Mouse (Mus musculus): ENCODE results near the gene Zkscan1. TPM values are rescaled to one million over a fixed set of nuclear protein-coding genes. Genes with fewer than 3 reads are reported as not detected.

Zkscan1 gene
- total and polyA plus RNA-seq, 3 experiments, result 3.7 to 15.3 (median 14.0) TPM

GRCm38 (mm10) chr5:138118041-138118440, 33.2 kb downstream of the Zkscan1 start:
- TF ChIP-seq EP300 (IDR thresholded peaks at IDR 0.05; ENCODE audit: insufficient read depth, low read depth, low read length) (no peak), POLR2A (IDR thresholded peaks at IDR 0.05; ENCODE audit: insufficient read depth, low read depth, low read length) (no peak), CTCF (IDR thresholded peaks at IDR 0.05) (no peak)
- Histone ChIP-seq H3K36me3 (ENCODE audit: control insufficient read depth, insufficient read depth, low read length) (peaks cover 5% of the 10 kb centered on the region), H3K9ac (ENCODE audit: low read depth, low read length) (no peak overlapping the region), H3K4me3 (no peak overlapping the region), H3K79me2 (replicated peaks; ENCODE audit: control insufficient read depth, insufficient read depth, low read length) (peaks cover 1% of the 10 kb centered on the region; the same call in 1 of the 2 replicates), H3K27ac (no peak overlapping the region), H3K27me3 (ENCODE audit: control insufficient read depth, insufficient read depth, low read length) (no peaks in the 10 kb centered on the region), H3K4me1 (ENCODE audit: control insufficient read depth, insufficient read depth, low read length) (peaks cover 10% of the 10 kb centered on the region)
- intact Hi-C loops (cut with DNase I), result no loop called here
- 44% methylated on average over 3 of the region's 3 CpGs for WGBS
- DNase-seq, result no peak

DNA sequence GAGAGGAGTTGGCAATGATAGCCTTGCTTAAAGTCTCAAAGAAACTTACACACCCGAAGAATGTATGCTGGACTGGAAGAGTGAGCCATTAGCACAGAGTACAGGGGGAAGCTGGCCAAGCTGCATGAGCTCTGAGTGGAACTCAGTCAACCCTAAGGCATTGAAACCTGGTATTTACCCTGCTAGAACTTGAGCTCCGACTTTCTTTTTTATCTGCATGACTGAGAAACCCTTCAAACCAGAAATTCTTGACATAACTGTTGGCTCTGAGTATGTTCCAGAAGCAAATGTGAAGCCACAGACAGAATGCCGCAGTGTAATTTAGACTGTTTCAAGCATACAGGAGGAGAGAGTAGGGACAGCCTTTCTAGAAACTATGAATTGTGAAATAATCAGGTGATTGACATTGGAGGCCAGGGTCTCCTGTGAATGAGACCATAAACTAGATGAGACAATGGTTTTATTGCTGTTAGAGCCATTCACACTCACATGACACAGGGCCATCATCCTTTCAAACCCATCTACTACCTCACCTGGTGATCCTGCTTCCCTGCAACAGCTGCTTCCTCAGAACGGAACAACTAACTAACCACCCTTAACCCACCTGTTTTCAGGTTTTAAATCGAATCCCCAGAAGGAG, 47.7 kb downstream of the Zkscan1 start:
- 88% methylated on average over 5 of the region's 5 CpGs for WGBS
- no peaks in the 10 kb centered on the region for H3K36me3 ChIP-seq (ENCODE audit: control insufficient read depth, insufficient read depth, low read length)
- DNase-seq, result no peak
- no peak overlapping the region for H3K4me3 ChIP-seq
- H3K4me1 ChIP-seq (ENCODE audit: control insufficient read depth, insufficient read depth, low read length), result no peaks in the 10 kb centered on the region
- no peaks in the 10 kb centered on the region for H3K79me2 ChIP-seq (replicated peaks; ENCODE audit: control insufficient read depth, insufficient read depth, low read length)
- no peak overlapping the region for H3K9ac ChIP-seq (ENCODE audit: low read depth, low read length)
- H3K27me3 ChIP-seq (ENCODE audit: control insufficient read depth, insufficient read depth, low read length), result no peaks in the 10 kb centered on the region
- no peak for TF ChIP-seq POLR2A (IDR thresholded peaks at IDR 0.05; ENCODE audit: insufficient read depth, low read depth, low read length)
- TF ChIP-seq CTCF (IDR thresholded peaks at IDR 0.05), result no peak
- no peak for TF ChIP-seq EP300 (IDR thresholded peaks at IDR 0.05; ENCODE audit: insufficient read depth, low read depth, low read length)
- intact Hi-C loops (cut with DNase I), result no loop called here
- H3K27ac ChIP-seq, result no peak overlapping the region

DNA sequence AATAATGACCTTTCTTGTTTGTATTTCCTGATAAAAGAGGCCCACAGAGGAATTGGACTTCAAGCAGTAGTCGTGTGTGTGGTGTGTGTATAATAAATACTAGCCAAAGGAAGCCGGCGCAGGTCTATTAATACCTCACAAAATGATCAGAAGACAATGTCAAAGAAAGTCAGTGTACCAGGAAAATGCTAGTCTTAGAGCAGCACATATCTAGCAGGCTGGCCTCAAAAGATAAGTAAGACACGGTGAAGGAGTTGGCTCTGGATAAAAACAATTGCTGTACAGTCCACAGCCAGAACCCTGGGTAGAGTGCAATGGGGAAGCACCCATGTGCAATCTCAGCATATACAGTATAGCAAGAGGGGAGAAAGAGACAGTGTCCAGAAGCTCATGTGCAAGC, 52.4 kb downstream of the Zkscan1 start:
- Histone ChIP-seq H3K4me3 (no peak overlapping the region), H3K4me1 (ENCODE audit: control insufficient read depth, insufficient read depth, low read length) (no peaks in the 10 kb centered on the region), H3K9ac (ENCODE audit: low read depth, low read length) (no peak overlapping the region), H3K27ac (no peak overlapping the region), H3K79me2 (replicated peaks; ENCODE audit: control insufficient read depth, insufficient read depth, low read length) (no peaks in the 10 kb centered on the region), H3K36me3 (ENCODE audit: control insufficient read depth, insufficient read depth, low read length) (no peaks in the 10 kb centered on the region), H3K27me3 (ENCODE audit: control insufficient read depth, insufficient read depth, low read length) (no peaks in the 10 kb centered on the region)
- intact Hi-C loops (cut with DNase I), result loop anchor here (2.0 kb wide), 1 partner anchor 250 kb away; no protein-coding TSS in a partner anchor
- no peak for DNase-seq
- TF ChIP-seq CTCF (IDR thresholded peaks at IDR 0.05) (no peak), POLR2A (IDR thresholded peaks at IDR 0.05; ENCODE audit: insufficient read depth, low read depth, low read length) (no peak), EP300 (IDR thresholded peaks at IDR 0.05; ENCODE audit: insufficient read depth, low read depth, low read length) (no peak)
- 34% methylated on average over 4 of the region's 4 CpGs for WGBS

DNA sequence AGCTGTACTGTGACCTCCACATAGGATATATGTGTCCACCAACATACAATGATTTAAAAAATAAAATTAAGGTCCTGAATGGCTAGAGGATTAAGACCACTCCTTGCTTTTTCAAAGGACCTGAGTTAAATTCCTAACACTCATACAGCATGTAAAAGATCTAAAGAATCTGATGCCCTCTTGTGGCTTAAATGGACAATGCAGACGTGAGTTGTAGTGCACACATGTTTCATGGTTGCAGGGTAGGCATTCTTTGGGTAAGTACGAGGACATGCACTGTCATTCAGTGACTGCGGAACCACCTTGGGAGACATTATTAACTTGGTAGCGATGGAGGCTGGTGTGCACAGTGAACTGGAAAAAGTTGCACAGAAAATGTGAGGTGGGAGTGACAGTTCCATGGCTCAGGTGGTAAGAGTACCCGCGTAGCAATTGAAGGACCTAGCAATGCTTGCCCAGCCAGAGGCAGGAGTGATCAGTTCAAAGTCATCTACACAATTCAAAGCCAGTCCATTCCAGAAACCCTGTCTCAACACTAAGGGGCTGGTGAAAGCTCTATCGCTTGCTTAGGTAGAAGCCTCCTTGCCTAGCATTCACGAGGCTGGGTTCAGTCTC, 53.2 kb downstream of the Zkscan1 start:
- WGBS, result 57% methylated on average over 8 of the region's 8 CpGs
- no peak for DNase-seq

GRCm38 (mm10) chr5:138138585-138138984, 53.7 kb downstream of the Zkscan1 start:
- TF ChIP-seq CTCF (IDR thresholded peaks at IDR 0.05), result no peak
- TF ChIP-seq POLR2A (IDR thresholded peaks at IDR 0.05; ENCODE audit: insufficient read depth, low read depth, low read length), result no peak
- no peak for TF ChIP-seq EP300 (IDR thresholded peaks at IDR 0.05; ENCODE audit: insufficient read depth, low read depth, low read length)
- H3K27ac ChIP-seq, result no peak overlapping the region
- DNase-seq, result no peak
- H3K9ac ChIP-seq (ENCODE audit: low read depth, low read length), result no peak overlapping the region
- no peak overlapping the region for H3K4me3 ChIP-seq
- WGBS, result 57% methylated on average over 4 of the region's 4 CpGs
- H3K27me3 ChIP-seq (ENCODE audit: control insufficient read depth, insufficient read depth, low read length), result no peaks in the 10 kb centered on the region
- intact Hi-C loops (cut with DNase I), result no loop called here
- no peaks in the 10 kb centered on the region for H3K79me2 ChIP-seq (replicated peaks; ENCODE audit: control insufficient read depth, insufficient read depth, low read length)
- no peaks in the 10 kb centered on the region for H3K4me1 ChIP-seq (ENCODE audit: control insufficient read depth, insufficient read depth, low read length)
- H3K36me3 ChIP-seq (ENCODE audit: control insufficient read depth, insufficient read depth, low read length), result no peaks in the 10 kb centered on the region

More for the DNA sequence above, 53.2 kb downstream of the Zkscan1 start:
- intact Hi-C loops (cut with DNase I), result loop anchor here (2.0 kb wide), 1 partner anchor 251 kb away; no protein-coding TSS in a partner anchor
- Histone ChIP-seq H3K27me3 (ENCODE audit: control insufficient read depth, insufficient read depth, low read length) (no peaks in the 10 kb centered on the region), H3K9ac (ENCODE audit: low read depth, low read length) (no peak overlapping the region), H3K79me2 (replicated peaks; ENCODE audit: control insufficient read depth, insufficient read depth, low read length) (no peaks in the 10 kb centered on the region), H3K36me3 (ENCODE audit: control insufficient read depth, insufficient read depth, low read length) (no peaks in the 10 kb centered on the region), H3K4me1 (ENCODE audit: control insufficient read depth, insufficient read depth, low read length) (no peaks in the 10 kb centered on the region), H3K4me3 (no peak overlapping the region), H3K27ac (no peak overlapping the region)
- TF ChIP-seq CTCF (IDR thresholded peaks at IDR 0.05) (peak; percentile 76), EP300 (IDR thresholded peaks at IDR 0.05; ENCODE audit: insufficient read depth, low read depth, low read length) (no peak)

GRCm38 (mm10) chr5:138154390-138154789, 69.5 kb downstream of the Zkscan1 start:
- WGBS, result 61% methylated on average over 3 of the region's 3 CpGs
- H3K9ac ChIP-seq (ENCODE audit: low read depth, low read length), result no peak overlapping the region

More at GRCm38 (mm10) chr5:138154390-138154789, 69.5 kb downstream of the Zkscan1 start:
- Histone ChIP-seq H3K27me3 (ENCODE audit: control insufficient read depth, insufficient read depth, low read length) (no peaks in the 10 kb centered on the region), H3K79me2 (replicated peaks; ENCODE audit: control insufficient read depth, insufficient read depth, low read length) (no peaks in the 10 kb centered on the region), H3K27ac (no peak overlapping the region; the same call in 1 of the 2 replicates), H3K36me3 (ENCODE audit: control insufficient read depth, insufficient read depth, low read length) (peaks cover 4% of the 10 kb centered on the region), H3K4me3 (peak overlapping the region; percentile 82), H3K4me1 (ENCODE audit: control insufficient read depth, insufficient read depth, low read length) (no peaks in the 10 kb centered on the region; the same call in 1 of the 2 replicates)
- intact Hi-C loops (cut with DNase I), result loop anchor here (2.0 to 10.0 kb wide), 4 partner anchors 16 to 650 kb away; partner anchors contain the start of genes Pop7 and Zscan21
- DNase-seq, result no peak
- TF ChIP-seq CTCF (IDR thresholded peaks at IDR 0.05), result no peak
- no peak for TF ChIP-seq POLR2A (IDR thresholded peaks at IDR 0.05; ENCODE audit: insufficient read depth, low read depth, low read length)
- no peak for TF ChIP-seq EP300 (IDR thresholded peaks at IDR 0.05; ENCODE audit: insufficient read depth, low read depth, low read length)

Data from heart, adult 2 months (tissue).